Mouse (Mus musculus) CH12.LX (cell line): ENCODE results near the gene Mdh2. TPM values are rescaled to one million over a fixed set of nuclear protein-coding genes. Genes with fewer than 3 reads are reported as not detected.

ENCODE experiments used
- DNase-seq: peaks from one replicate; pipeline ENCODE4 v3.0.0-alpha.2; 2013; ENCODE audit errors: extremely low read depth
- H3K27ac ChIP-seq: 2 replicates; pipeline ENCODE4 v1.5.1; 2012; ENCODE audit warnings: low read depth, mild to moderate bottlenecking, control low read depth, moderate library complexity; ENCODE audit not compliant: insufficient read depth
- H3K27me3 ChIP-seq: replicated peaks from 2 replicates; pipeline ENCODE3; 2012; ENCODE audit warnings: inconsistent platforms
- H3K36me3 ChIP-seq, 2 experiments: replicated peaks in 1 of 2; 2 replicates each; pipeline versions ENCODE3 to v1.6.1; 2012; ENCODE audit warnings: inconsistent platforms in 1 of 2, low read length in 1 of 2, mild to moderate bottlenecking in 1 of 2, mixed read lengths in 1 of 2, moderate library complexity in 1 of 2; ENCODE audit not compliant: control insufficient read depth in 1 of 2, insufficient read depth in 1 of 2
- H3K4me1 ChIP-seq, 2 experiments: 2 replicates each; pipeline ENCODE4 v1.6.1; 2012; ENCODE audit warnings: inconsistent platforms in 1 of 2, moderate library complexity in 1 of 2; ENCODE audit not compliant: insufficient read depth in 2 of 2, control insufficient read depth in 1 of 2
- H3K4me2 ChIP-seq: 2 replicates; pipeline ENCODE4 v1.6.1; 2012; ENCODE audit warnings: low read depth, mild to moderate bottlenecking, control low read depth; ENCODE audit not compliant: poor library complexity, insufficient read depth, severe bottlenecking
- H3K4me3 ChIP-seq, 3 experiments: fragments of 150-350 bp in 1 of 3; sonication (generic) in 1 of 3; replicated peaks in 1 of 3; 2 replicates each; pipeline versions ENCODE3 to v1.5.1; 2011 to 2012; ENCODE audit warnings: low read depth in 2 of 3, low read length in 2 of 3, mild to moderate bottlenecking in 2 of 3, moderate library complexity in 2 of 3, control low read depth in 1 of 3, improper control_type of control experiment in 1 of 3, inconsistent platforms in 1 of 3, mixed read lengths in 1 of 3; ENCODE audit not compliant: poor library complexity in 1 of 3
- H3K79me2 ChIP-seq: replicated peaks from 2 replicates; pipeline ENCODE4 v1.6.1; 2012; ENCODE audit warnings: mild to moderate bottlenecking, moderate library complexity; ENCODE audit not compliant: control insufficient read depth, poor library complexity, insufficient read depth, severe bottlenecking; ENCODE audit errors: extremely low read depth
- H3K9ac ChIP-seq: 2 replicates; pipeline ENCODE4 v1.6.1; 2012; ENCODE audit warnings: low read depth, mild to moderate bottlenecking, control low read depth, moderate library complexity; ENCODE audit not compliant: insufficient read depth
- H3K9me3 ChIP-seq: replicated peaks from 2 replicates; pipeline ENCODE3; 2012; ENCODE audit warnings: low read length, inconsistent platforms, mixed read lengths
- BHLHE40 ChIP-seq: IDR thresholded peaks from 2 replicates; pipeline ENCODE4 v1.6.1; 2011; ENCODE audit warnings: mild to moderate bottlenecking, low read depth, low read length, improper control_type of control experiment
- CHD2 ChIP-seq: IDR thresholded peaks from 2 replicates; pipeline ENCODE4 v1.6.1; 2011; ENCODE audit warnings: low read length, improper control_type of control experiment
- ETS1 ChIP-seq: conservative IDR thresholded peaks from 2 replicates; pipeline ENCODE4 v1.6.1; 2012; ENCODE audit warnings: low read depth, mild to moderate bottlenecking, inconsistent platforms, low read length, improper control_type of control experiment, moderate library complexity
- GABPA ChIP-seq: IDR thresholded peaks from 2 replicates; pipeline ENCODE4 v1.6.1; 2012; ENCODE audit warnings: low read depth, low read length, improper control_type of control experiment, inconsistent platforms; ENCODE audit not compliant: insufficient replicate concordance
- HCFC1 ChIP-seq: IDR thresholded peaks from 2 replicates; pipeline ENCODE4 v1.6.1; 2012; ENCODE audit warnings: low read depth, mild to moderate bottlenecking, inconsistent platforms, low read length, improper control_type of control experiment
- JUN ChIP-seq: IDR thresholded peaks from 2 replicates; pipeline ENCODE4 v1.6.1; 2011; ENCODE audit warnings: low read depth, mild to moderate bottlenecking, low read length, improper control_type of control experiment, moderate library complexity; ENCODE audit not compliant: insufficient read depth
- KAT2A ChIP-seq: IDR thresholded peaks from 2 replicates; pipeline ENCODE4 v1.6.1; 2012; ENCODE audit warnings: low read length, improper control_type of control experiment, inconsistent platforms; ENCODE audit not compliant: insufficient replicate concordance
- MAX ChIP-seq: IDR thresholded peaks from 2 replicates; pipeline ENCODE4 v1.6.1; 2011; ENCODE audit warnings: low read length, improper control_type of control experiment
- MAZ ChIP-seq: IDR thresholded peaks from 2 replicates; pipeline ENCODE4 v1.6.1; 2012; ENCODE audit warnings: low read depth, mild to moderate bottlenecking, inconsistent platforms, low read length, improper control_type of control experiment, moderate library complexity
- MXI1 ChIP-seq: IDR thresholded peaks from 2 replicates; pipeline ENCODE4 v1.6.1; 2011; ENCODE audit warnings: mild to moderate bottlenecking, low read depth, low read length, improper control_type of control experiment
- NELFE ChIP-seq: IDR thresholded peaks from 2 replicates; pipeline ENCODE4 v1.6.1; 2011; ENCODE audit warnings: low read depth, low read length, improper control_type of control experiment
- NRF1 ChIP-seq: IDR thresholded peaks from 2 replicates; pipeline ENCODE4 v1.6.1; 2014; ENCODE audit warnings: low read depth, mild to moderate bottlenecking, inconsistent platforms, low read length, improper control_type of control experiment, moderate library complexity
- PAX5 ChIP-seq: IDR thresholded peaks from 2 replicates; pipeline ENCODE4 v1.6.1; 2012; ENCODE audit warnings: low read length, inconsistent platforms, mixed read lengths
- POLR2AphosphoS2 ChIP-seq: IDR thresholded peaks from 2 replicates; pipeline ENCODE4 v1.6.1; 2011; ENCODE audit warnings: low read depth, low read length, improper control_type of control experiment
- RAD21 ChIP-seq: IDR thresholded peaks from 2 replicates; pipeline ENCODE4 v1.6.1; 2011; ENCODE audit warnings: low read depth, mild to moderate bottlenecking, low read length, improper control_type of control experiment, moderate library complexity
- SIN3A ChIP-seq: IDR thresholded peaks from 2 replicates; pipeline ENCODE4 v1.6.1; 2012; ENCODE audit warnings: low read length, improper control_type of control experiment, inconsistent platforms
- SMC3 ChIP-seq: IDR thresholded peaks from 2 replicates; pipeline ENCODE4 v1.6.1; 2011; ENCODE audit warnings: low read depth, low read length, improper control_type of control experiment
- TCF12 ChIP-seq: IDR thresholded peaks from 2 replicates; pipeline ENCODE4 v1.6.1; 2014; ENCODE audit warnings: low read depth, mild to moderate bottlenecking, inconsistent platforms, low read length, improper control_type of control experiment
- UBTF ChIP-seq: IDR thresholded peaks from 2 replicates; pipeline ENCODE4 v1.6.1; 2012; ENCODE audit warnings: low read depth, mild to moderate bottlenecking, inconsistent platforms, low read length, improper control_type of control experiment, moderate library complexity
- USF2 ChIP-seq: conservative IDR thresholded peaks from 2 replicates; pipeline ENCODE4 v1.6.1; 2011; ENCODE audit warnings: low read depth, low read length, improper control_type of control experiment
- ZMIZ1 ChIP-seq: IDR thresholded peaks from 2 replicates; pipeline ENCODE4 v1.6.1; 2012; ENCODE audit warnings: low read depth, mild to moderate bottlenecking, inconsistent platforms, low read length, improper control_type of control experiment
- ZNF384 ChIP-seq: IDR thresholded peaks from 2 replicates; pipeline ENCODE4 v1.6.1; 2012; ENCODE audit warnings: low read depth, low read length, improper control_type of control experiment, inconsistent platforms
- dilution Hi-C: fragments of 300-500 bp; cut with MboI; formaldehyde crosslinking; loops from 2 replicates; pipeline ENCODE4 v1.14.3; 2020; ENCODE audit warnings: low sequenced_read_pairs; ENCODE audit not compliant: extremely low pct_unique_long_range_greater_than_20kb, extremely low pct_ligation_motif_present
- in situ Hi-C: fragments of 300-500 bp; cut with MboI; formaldehyde crosslinking; loops from 3 replicates; pipeline ENCODE4 v1.14.3; 2019; ENCODE audit warnings: low sequenced_read_pairs, low pct_ligation_motif_present, low pct_unique_long_range_greater_than_20kb, mixed read lengths
- polyA plus RNA-seq: library from polyadenylated mRNA; unstranded; fragments of >175 nt; gene quantifications from 2 replicates; pipeline ENCODE4 v1.2.1, GENCODE M21; 2012; ENCODE audit warnings: low read depth; ENCODE audit not compliant: insufficient read length
- total RNA-seq, 2 experiments: library from RNA; depleted of rRNA; stranded (reverse); fragments of 300-350 nt in 1 of 2; fragments of >200 nt in 1 of 2; gene quantifications; 2 replicates each; pipeline ENCODE4 v1.2.3; 2012 to 2014

Mdh2 gene
- total and polyA plus RNA-seq, 3 experiments: 133 to 569 (median 152) TPM

GRCm38 (mm10) chr5:135824517-135824916 is 46.2 kb downstream of the Mdh2 start:
- Histone ChIP-seq H3K36me3 (no peaks in the 10 kb centered on the region), H3K4me2 (no peak overlapping the region), H3K4me1 (no peaks in the 10 kb centered on the region), H3K27me3 (peaks cover 90% of the 10 kb centered on the region), H3K9ac (no peak overlapping the region), H3K9me3 (no peaks in the 10 kb centered on the region), H3K27ac (no peak overlapping the region), H3K4me3 (no peak overlapping the region), H3K79me2 (no peaks in the 10 kb centered on the region)
- in situ Hi-C loops: no loop called here
- dilution Hi-C loops: no loop called here
- TF ChIP-seq JUN: no peak
- TF ChIP-seq MXI1: no peak
- TF ChIP-seq KAT2A: no peak
- no peak for TF ChIP-seq UBTF
- no peak for TF ChIP-seq MAZ
- TF ChIP-seq ETS1: no peak
- no peak for DNase-seq

GRCm38 (mm10) chr5:135826225-135826624 is 47.9 kb downstream of the Mdh2 start:
- H3K27me3 ChIP-seq: peaks cover 89% of the 10 kb centered on the region
- dilution Hi-C loops (no loop called here), in situ Hi-C loops (no loop called here)
- H3K36me3 ChIP-seq: no peaks in the 10 kb centered on the region
- H3K27ac ChIP-seq: no peak overlapping the region
- no peaks in the 10 kb centered on the region for H3K4me1 ChIP-seq
- no peaks in the 10 kb centered on the region for H3K9me3 ChIP-seq
- no peak for DNase-seq
- no peak for TF ChIP-seq RAD21
- no peak for TF ChIP-seq SMC3
- no peak for TF ChIP-seq NELFE
- no peak for TF ChIP-seq CHD2
- TF ChIP-seq BHLHE40: no peak
- no peak overlapping the region for H3K4me3 ChIP-seq
- H3K79me2 ChIP-seq: no peaks in the 10 kb centered on the region
- H3K9ac ChIP-seq: no peak overlapping the region
- H3K4me2 ChIP-seq: no peak overlapping the region

GRCm38 (mm10) chr5:135829381-135829780 is 51.1 kb downstream of the Mdh2 start:
- dilution Hi-C loops: no loop called here
- Histone ChIP-seq H3K27me3 (peaks cover 88% of the 10 kb centered on the region), H3K79me2 (no peaks in the 10 kb centered on the region), H3K4me3 (no peak overlapping the region), H3K4me1 (no peaks in the 10 kb centered on the region), H3K4me2 (no peak overlapping the region), H3K27ac (no peak overlapping the region), H3K9me3 (no peaks in the 10 kb centered on the region), H3K9ac (no peak overlapping the region), H3K36me3 (no peaks in the 10 kb centered on the region)
- no peak for DNase-seq
- no peak for TF ChIP-seq ZMIZ1
- TF ChIP-seq BHLHE40: no peak
- no peak for TF ChIP-seq SIN3A
- no peak for TF ChIP-seq GABPA
- no peak for TF ChIP-seq NRF1
- TF ChIP-seq USF2: no peak
- no peak for TF ChIP-seq MAX
- no peak for TF ChIP-seq TCF12
- TF ChIP-seq MXI1: no peak
- TF ChIP-seq ZNF384: no peak
- TF ChIP-seq HCFC1: no peak
- TF ChIP-seq POLR2AphosphoS2: no peak
- TF ChIP-seq ETS1: no peak
- no peak for TF ChIP-seq PAX5
- in situ Hi-C loops: no loop called here
